Comparison of ENCODE assay signal across 8 mouse cellular contexts in the genomic region with DNA sequence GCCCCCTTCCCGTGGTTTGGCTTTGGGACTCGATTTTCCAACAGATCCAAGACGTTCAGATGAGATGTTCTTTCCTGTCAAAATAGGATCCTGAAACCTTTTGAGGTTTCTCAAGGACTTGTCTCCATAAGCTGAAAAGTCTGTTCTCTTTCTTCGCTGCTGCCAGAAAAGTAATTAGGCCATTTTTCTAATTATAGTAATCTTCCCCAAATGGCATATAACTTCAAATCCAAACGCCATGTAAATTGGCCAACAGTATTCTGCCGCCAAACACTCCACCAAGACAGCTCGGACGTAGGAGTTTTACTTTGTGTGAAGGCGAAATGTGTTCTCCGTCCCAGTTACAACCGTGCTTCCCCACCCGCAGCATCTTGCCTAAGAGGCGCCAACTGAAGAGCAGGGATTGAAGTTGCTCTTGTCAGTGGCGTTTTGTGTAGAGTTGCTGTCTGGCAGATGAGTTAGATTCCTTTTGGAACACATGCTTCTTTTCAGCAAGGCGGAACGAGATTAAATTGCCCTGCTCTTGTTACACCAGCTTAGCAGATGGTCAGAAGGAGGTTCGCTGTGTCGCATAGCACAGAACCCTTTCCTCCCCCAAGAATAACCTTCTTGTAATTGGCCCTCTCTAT.
DNase-seq lines count a peak whose midpoint lies in the region; ATAC-seq and TF ChIP-seq lines count a peak whose summit lies in the region.

No protein-coding gene starts in this region.

- no peaks in the 10 kb centered on the region for H3K4me1 ChIP-seq in heart, embryonic 10.5 days
- peaks cover 3% of the 10 kb centered on the region; the same call in 1 of the 2 replicates for H3K4me1 ChIP-seq in forebrain, embryonic 11.5 days (replicated peaks; ENCODE audit: control insufficient read depth, insufficient read depth, low read length)
- H3K4me1 ChIP-seq in midbrain, embryonic 11.5 days (ENCODE audit: control insufficient read depth, insufficient read depth, low read length), result peaks cover 6% of the 10 kb centered on the region; the same call in 1 of the 2 replicates

- no peak overlapping the region for H3K9ac ChIP-seq in forebrain, embryonic 11.5 days (ENCODE audit: low read length)
- H3K9ac ChIP-seq in midbrain, embryonic 11.5 days (ENCODE audit: low read length), result peak overlapping the region; percentile 33

- 0 out of 2 replicates have a peak, but pooled peaks have one; percentile 33 for ATAC-seq in forebrain, embryonic 11.5 days (replicated peaks; ENCODE audit: low FRiP score)
- peak; percentile 39 for ATAC-seq in midbrain, embryonic 11.5 days (ENCODE audit: low FRiP score)

- H3K27me3 ChIP-seq in heart, embryonic 10.5 days (ENCODE audit: insufficient read depth, poor library complexity, severe bottlenecking), result no peaks in the 10 kb centered on the region
- no peaks in the 10 kb centered on the region for H3K27me3 ChIP-seq in forebrain, embryonic 11.5 days (ENCODE audit: control insufficient read depth, insufficient read depth, low read length)
- no peaks in the 10 kb centered on the region for H3K27me3 ChIP-seq in midbrain, embryonic 11.5 days (ENCODE audit: control insufficient read depth, insufficient read depth, low read length)

- H3K4me3 ChIP-seq in heart, embryonic 10.5 days, result peak overlapping the region; percentile 41
- H3K4me3 ChIP-seq in forebrain, embryonic 11.5 days (ENCODE audit: low read depth, low read length), result no peak overlapping the region
- H3K4me3 ChIP-seq in midbrain, embryonic 11.5 days (ENCODE audit: low read depth, low read length), result peak overlapping the region; percentile 13; the same call in 1 of the 2 replicates

- peak overlapping the region; percentile 16 for H3K4me2 ChIP-seq in forebrain, embryonic 11.5 days (ENCODE audit: low read depth, low read length, severe bottlenecking)
- peak overlapping the region; percentile 40 for H3K4me2 ChIP-seq in midbrain, embryonic 11.5 days

- WGBS in heart, embryonic 10.5 days, result 25% methylated on average over 18 of the region's 18 CpGs
- WGBS in forebrain, embryonic 11.5 days, result 35% methylated on average over 18 of the region's 18 CpGs
- WGBS in midbrain, embryonic 11.5 days, result 35% methylated on average over 18 of the region's 18 CpGs

- TF ChIP-seq POLR2A in brain, embryonic 14.5 days (IDR thresholded peaks at IDR 0.05; ENCODE audit: borderline replicate concordance, extremely low read depth, insufficient read depth, insufficient read length, poor library complexity, severe bottlenecking), result no peak

- H3K27ac ChIP-seq in heart, embryonic 10.5 days, result peak overlapping the region; percentile 56; the same call in 1 of the 2 replicates
- no peak overlapping the region for H3K27ac ChIP-seq in forebrain, embryonic 11.5 days (ENCODE audit: low read depth, low read length)
- no peak overlapping the region for H3K27ac ChIP-seq in midbrain, embryonic 11.5 days (ENCODE audit: low read depth, low read length)

- H3K9me3 ChIP-seq in heart, embryonic 10.5 days, result no peaks in the 10 kb centered on the region
- H3K9me3 ChIP-seq in forebrain, embryonic 11.5 days (ENCODE audit: control insufficient read depth, low read length), result no peaks in the 10 kb centered on the region
- no peaks in the 10 kb centered on the region for H3K9me3 ChIP-seq in midbrain, embryonic 11.5 days (ENCODE audit: control insufficient read depth, low read length)

- no peak for TF ChIP-seq CTCF in brain, embryonic 14.5 days (IDR thresholded peaks at IDR 0.05; ENCODE audit: borderline replicate concordance, extremely low read depth, insufficient read depth, insufficient read length)

- DNase-seq in heart, embryonic 10.5 days (ENCODE audit: low spot score), result peak; percentile 72
- no peak for DNase-seq in heart, adult 9 months (ENCODE audit: low spot score in 2 of 2)
- DNase-seq in brain, embryonic 14.5 days (ENCODE audit: low read depth), result peak; percentile 82
- DNase-seq in forebrain, embryonic 11.5 days (ENCODE audit: low spot score), result peak; percentile 56
- DNase-seq in layer of hippocampus, postnatal 10 days (ENCODE audit: low spot score in 2 of 2), result peak; percentile 27 to 28
- peak; percentile 86 for DNase-seq in midbrain, embryonic 11.5 days (ENCODE audit: low spot score, missing footprints)
- DNase-seq in thymus, postnatal 36 days, result no peak
- DNase-seq in adrenal gland, adult 18-20 months (ENCODE audit: low spot score in 2 of 2), result no peak

- H3K36me3 ChIP-seq in heart, embryonic 10.5 days, result no peaks in the 10 kb centered on the region
- no peaks in the 10 kb centered on the region for H3K36me3 ChIP-seq in forebrain, embryonic 11.5 days (ENCODE audit: control insufficient read depth, insufficient read depth, low read length)
- H3K36me3 ChIP-seq in midbrain, embryonic 11.5 days (ENCODE audit: control insufficient read depth, insufficient read depth, low read length), result no peaks in the 10 kb centered on the region

Comparison
In these comparisons a context has a peak if more than half of its experiments do, and no peak if none do; other contexts are left out.
1. DNase-seq: peak in heart, embryonic 10.5 days (single experiment), brain, embryonic 14.5 days (single experiment), forebrain, embryonic 11.5 days (single experiment), layer of hippocampus, postnatal 10 days (2 of 2) and midbrain, embryonic 11.5 days (single experiment); none in heart, adult 9 months (0 of 2), thymus, postnatal 36 days (0 of 2) and adrenal gland, adult 18-20 months (0 of 2).